Mouse (Mus musculus): ENCODE measurements around the gene Plagl1. TPM values are rescaled to one million over a fixed set of nuclear protein-coding genes. Genes with fewer than 3 reads are reported as not detected.

The Plagl1 gene
- total and polyA plus RNA-seq, 3 experiments, result 0.11 to 0.55 TPM; not detected in 1

GRCm38 (mm10) chr10:13119300-13119699 is 59.0 kb downstream of the Plagl1 start:
- DNase-seq (ENCODE audit: low spot score) (no peak), ATAC-seq (ENCODE audit: extremely low read depth, insufficient number of reproducible peaks, low FRiP score, poor library complexity, severe bottlenecking) (no peak)
- peaks cover 8% of the 10 kb centered on the region; the same call in 1 of the 2 replicates for H3K27me3 ChIP-seq (ENCODE audit: insufficient read depth, low read length)
- H3K4me3 ChIP-seq (ENCODE audit: low read depth, low read length), result no peak overlapping the region
- peaks cover 35% of the 10 kb centered on the region for H3K4me1 ChIP-seq (ENCODE audit: insufficient read depth, low read depth, low read length)
- H3K9me3 ChIP-seq (replicated peaks), result no peaks in the 10 kb centered on the region
- TF ChIP-seq POLR2AphosphoS5 (IDR thresholded peaks at IDR 0.05; ENCODE audit: insufficient replicate concordance, low read depth, low read length) (no peak), GATA2 (IDR thresholded peaks at IDR 0.05; ENCODE audit: borderline replicate concordance, low read depth, low read length) (no peak), TAL1 (conservative IDR thresholded peaks at IDR 0.05; ENCODE audit: low read depth, low read length) (no peak)
- H3K36me3 ChIP-seq (replicated peaks), result no peaks in the 10 kb centered on the region

GRCm38 (mm10) chr10:13125811-13126210 is 65.5 kb downstream of the Plagl1 start:
- H3K4me1 ChIP-seq (ENCODE audit: insufficient read depth, low read depth, low read length), result peaks cover 9% of the 10 kb centered on the region
- DNase-seq (ENCODE audit: low spot score), result no peak
- H3K27me3 ChIP-seq (ENCODE audit: insufficient read depth, low read length), result peaks cover 11% of the 10 kb centered on the region; the same call in 1 of the 2 replicates
- no peaks in the 10 kb centered on the region for H3K9me3 ChIP-seq (replicated peaks)
- ATAC-seq (ENCODE audit: extremely low read depth, insufficient number of reproducible peaks, low FRiP score, poor library complexity, severe bottlenecking), result no peak
- no peak for TF ChIP-seq GATA1 (IDR thresholded peaks at IDR 0.05; ENCODE audit: borderline replicate concordance, low read length)
- TF ChIP-seq TAL1 (conservative IDR thresholded peaks at IDR 0.05; ENCODE audit: low read depth, low read length), result no peak
- TF ChIP-seq GATA2 (IDR thresholded peaks at IDR 0.05; ENCODE audit: borderline replicate concordance, low read depth, low read length), result no peak
- TF ChIP-seq CTCF (IDR thresholded peaks at IDR 0.05; ENCODE audit: low read depth, low read length), result no peak
- no peak for TF ChIP-seq POLR2AphosphoS5 (IDR thresholded peaks at IDR 0.05; ENCODE audit: insufficient replicate concordance, low read depth, low read length)
- H3K4me3 ChIP-seq (ENCODE audit: low read depth, low read length), result no peak overlapping the region
- no peaks in the 10 kb centered on the region for H3K36me3 ChIP-seq (replicated peaks)

DNA sequence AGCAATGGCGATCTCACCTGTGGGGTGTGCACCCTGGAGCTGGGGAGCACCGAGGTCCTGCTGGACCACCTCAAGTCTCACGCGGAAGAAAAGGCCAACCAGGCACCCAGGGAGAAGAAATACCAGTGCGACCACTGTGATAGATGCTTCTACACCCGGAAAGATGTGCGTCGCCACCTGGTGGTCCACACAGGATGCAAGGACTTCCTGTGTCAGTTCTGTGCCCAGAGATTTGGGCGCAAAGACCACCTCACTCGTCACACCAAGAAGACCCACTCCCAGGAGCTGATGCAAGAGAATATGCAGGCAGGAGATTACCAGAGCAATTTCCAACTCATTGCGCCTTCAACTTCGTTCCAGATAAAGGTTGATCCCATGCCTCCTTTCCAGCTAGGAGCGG is 67.0 kb downstream of the Plagl1 start:
- peaks cover 13% of the 10 kb centered on the region; the same call in 1 of the 2 replicates for H3K27me3 ChIP-seq (ENCODE audit: insufficient read depth, low read length)
- ATAC-seq (ENCODE audit: extremely low read depth, insufficient number of reproducible peaks, low FRiP score, poor library complexity, severe bottlenecking) (no peak), DNase-seq (ENCODE audit: low spot score) (no peak)
- no peaks in the 10 kb centered on the region for H3K36me3 ChIP-seq (replicated peaks)
- H3K4me3 ChIP-seq (ENCODE audit: low read depth, low read length), result no peak overlapping the region
- TF ChIP-seq TAL1 (conservative IDR thresholded peaks at IDR 0.05; ENCODE audit: low read depth, low read length) (no peak), GATA2 (IDR thresholded peaks at IDR 0.05; ENCODE audit: borderline replicate concordance, low read depth, low read length) (no peak), POLR2AphosphoS5 (IDR thresholded peaks at IDR 0.05; ENCODE audit: insufficient replicate concordance, low read depth, low read length) (no peak), CTCF (IDR thresholded peaks at IDR 0.05; ENCODE audit: low read depth, low read length) (no peak), GATA1 (IDR thresholded peaks at IDR 0.05; ENCODE audit: borderline replicate concordance, low read length) (no peak)
- no peaks in the 10 kb centered on the region for H3K9me3 ChIP-seq (replicated peaks)
- H3K4me1 ChIP-seq (ENCODE audit: insufficient read depth, low read depth, low read length), result peaks cover 9% of the 10 kb centered on the region

DNA sequence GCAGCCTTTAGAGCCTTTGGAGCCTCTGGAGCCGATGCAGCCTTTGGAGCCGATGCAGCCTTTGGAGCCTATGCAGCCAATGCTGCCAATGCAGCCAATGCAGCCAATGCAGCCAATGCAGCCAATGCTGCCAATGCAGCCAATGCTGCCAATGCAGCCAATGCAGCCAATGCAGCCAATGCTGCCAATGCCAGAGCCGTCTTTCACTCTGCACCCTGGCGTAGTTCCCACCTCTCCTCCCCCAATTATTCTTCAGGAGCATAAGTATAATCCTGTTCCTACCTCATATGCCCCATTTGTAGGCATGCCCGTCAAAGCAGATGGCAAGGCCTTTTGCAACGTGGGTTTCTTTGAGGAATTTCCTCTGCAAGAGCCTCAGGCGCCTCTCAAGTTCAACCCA is 67.6 kb downstream of the Plagl1 start:
- TF ChIP-seq GATA2 (IDR thresholded peaks at IDR 0.05; ENCODE audit: borderline replicate concordance, low read depth, low read length), result no peak
- TF ChIP-seq GATA1 (IDR thresholded peaks at IDR 0.05; ENCODE audit: borderline replicate concordance, low read length), result no peak
- TF ChIP-seq TAL1 (conservative IDR thresholded peaks at IDR 0.05; ENCODE audit: low read depth, low read length), result no peak
- TF ChIP-seq CTCF (IDR thresholded peaks at IDR 0.05; ENCODE audit: low read depth, low read length), result no peak
- TF ChIP-seq POLR2AphosphoS5 (IDR thresholded peaks at IDR 0.05; ENCODE audit: insufficient replicate concordance, low read depth, low read length), result no peak
- Histone ChIP-seq H3K36me3 (replicated peaks) (no peaks in the 10 kb centered on the region), H3K9me3 (replicated peaks) (no peaks in the 10 kb centered on the region), H3K4me3 (ENCODE audit: low read depth, low read length) (no peak overlapping the region), H3K27me3 (ENCODE audit: insufficient read depth, low read length) (peaks cover 13% of the 10 kb centered on the region; the same call in 1 of the 2 replicates), H3K4me1 (ENCODE audit: insufficient read depth, low read depth, low read length) (peaks cover 8% of the 10 kb centered on the region)
- no peak for ATAC-seq (ENCODE audit: extremely low read depth, insufficient number of reproducible peaks, low FRiP score, poor library complexity, severe bottlenecking)
- DNase-seq (ENCODE audit: low spot score), result no peak

- Histone ChIP-seq H3K36me3 (replicated peaks) (no peaks in the 10 kb centered on the region), H3K27me3 (ENCODE audit: insufficient read depth, low read length) (peaks cover 14% of the 10 kb centered on the region), H3K4me1 (ENCODE audit: insufficient read depth, low read depth, low read length) (no peaks in the 10 kb centered on the region; the same call in 1 of the 2 replicates), H3K4me3 (ENCODE audit: low read depth, low read length) (no peak overlapping the region), H3K9me3 (replicated peaks) (no peaks in the 10 kb centered on the region)
- DNase-seq (ENCODE audit: low spot score) (no peak), ATAC-seq (ENCODE audit: extremely low read depth, insufficient number of reproducible peaks, low FRiP score, poor library complexity, severe bottlenecking) (no peak)
- no peak for TF ChIP-seq TAL1 (conservative IDR thresholded peaks at IDR 0.05; ENCODE audit: low read depth, low read length)
- TF ChIP-seq GATA2 (IDR thresholded peaks at IDR 0.05; ENCODE audit: borderline replicate concordance, low read depth, low read length), result no peak
- TF ChIP-seq POLR2AphosphoS5 (IDR thresholded peaks at IDR 0.05; ENCODE audit: insufficient replicate concordance, low read depth, low read length), result no peak
- no peak for TF ChIP-seq GATA1 (IDR thresholded peaks at IDR 0.05; ENCODE audit: borderline replicate concordance, low read length)
- TF ChIP-seq CTCF (IDR thresholded peaks at IDR 0.05; ENCODE audit: low read depth, low read length), result no peak
Measured at GRCm38 (mm10) chr10:13133850-13134249, 73.5 kb downstream of the Plagl1 start.

- Histone ChIP-seq H3K27me3 (ENCODE audit: insufficient read depth, low read length) (peaks cover 16% of the 10 kb centered on the region), H3K4me1 (ENCODE audit: insufficient read depth, low read depth, low read length) (no peaks in the 10 kb centered on the region; the same call in 1 of the 2 replicates), H3K9me3 (replicated peaks) (no peaks in the 10 kb centered on the region), H3K36me3 (replicated peaks) (no peaks in the 10 kb centered on the region), H3K4me3 (ENCODE audit: low read depth, low read length) (no peak overlapping the region)
- DNase-seq (ENCODE audit: low spot score) (no peak), ATAC-seq (ENCODE audit: extremely low read depth, insufficient number of reproducible peaks, low FRiP score, poor library complexity, severe bottlenecking) (no peak)
- TF ChIP-seq GATA2 (IDR thresholded peaks at IDR 0.05; ENCODE audit: borderline replicate concordance, low read depth, low read length) (no peak), POLR2AphosphoS5 (IDR thresholded peaks at IDR 0.05; ENCODE audit: insufficient replicate concordance, low read depth, low read length) (no peak)
Measured at GRCm38 (mm10) chr10:13135276-13135675, 75.0 kb downstream of the Plagl1 start.

Data from G1E (cell line).